Mouse (Mus musculus) embryonic fibroblast, embryonic 13.5 days (primary cell): ENCODE measurements around the gene Fam160b1. TPM values are rescaled to one million over a fixed set of nuclear protein-coding genes. Genes with fewer than 3 reads are reported as not detected.
A peak's percentile ranks its signal among the peaks of the same experiment; 100 is the strongest.

ENCODE experiments used
- H3K27ac ChIP-seq: 2 replicates; pipeline ENCODE4 v1.5.1; 2012; ENCODE audit warnings: low read length, control low read depth, inconsistent platforms; ENCODE audit not compliant: insufficient read depth
- H3K4me1 ChIP-seq: 2 replicates; pipeline ENCODE4 v1.6.1; 2011; ENCODE audit warnings: low read length; ENCODE audit not compliant: control insufficient read depth, insufficient read depth
- H3K4me3 ChIP-seq: 2 replicates; pipeline ENCODE4 v1.5.1; 2011; ENCODE audit warnings: mild to moderate bottlenecking, control low read depth, low read length; ENCODE audit not compliant: insufficient read depth
- CTCF ChIP-seq: IDR thresholded peaks from 2 replicates; pipeline ENCODE4 v1.5.1; 2011; ENCODE audit warnings: mild to moderate bottlenecking, control low read depth, low read length, moderate library complexity, borderline replicate concordance; ENCODE audit not compliant: insufficient read depth
- POLR2A ChIP-seq: IDR thresholded peaks from 2 replicates; pipeline ENCODE4 v1.6.1; 2011; ENCODE audit warnings: low read depth, mild to moderate bottlenecking, control low read depth, low read length, moderate library complexity
- polyA plus RNA-seq: library from polyadenylated mRNA; stranded (reverse); fragments of >200 nt; gene quantifications from 2 replicates; pipeline ENCODE4 v1.2.4, GENCODE M21; 2011; ENCODE audit warnings: low read depth; ENCODE audit not compliant: missing spikeins, insufficient read length

Fam160b1 gene
- 23.6 and 24.7 TPM in 2 replicates for polyA plus RNA-seq

- peak within 1 kb of the TSS; percentile 78 for H3K4me3 ChIP-seq
- peak within 1 kb of the TSS; percentile 81 for H3K27ac ChIP-seq
- peaks cover 12% of the 10 kb centered on the region for H3K4me1 ChIP-seq
- peak; percentile 32; the same call in 1 of the 2 replicates for TF ChIP-seq CTCF
- peak; percentile 81 for TF ChIP-seq POLR2A
These were observed at the start of gene Fam160b1 for GRCm38 (mm10) chr19:57360341-57361130. Gene Fam160b1 (plus strand): TSS chr19:57360680.

- TF ChIP-seq CTCF (no peak), POLR2A (no peak)
- H3K4me3 ChIP-seq, result no peak overlapping the region
- H3K27ac ChIP-seq, result no peak overlapping the region
These were observed 47.3 kb upstream of the Fam160b1 start for GRCm38 (mm10) chr19:57313226-57313625.

GRCm38 (mm10) chr19:57313891-57314345 is 46.6 kb upstream of the Fam160b1 start:
- TF ChIP-seq CTCF, result no peak
- no peak for TF ChIP-seq POLR2A
- H3K4me3 ChIP-seq, result no peak overlapping the region
- H3K27ac ChIP-seq, result no peak overlapping the region
- peaks cover 4% of the 10 kb centered on the region for H3K4me1 ChIP-seq

More at GRCm38 (mm10) chr19:57313226-57313625, 47.3 kb upstream of the Fam160b1 start:
- peaks cover 4% of the 10 kb centered on the region for H3K4me1 ChIP-seq

GRCm38 (mm10) chr19:57314346-57315012 is 46.0 kb upstream of the Fam160b1 start, which contains the start of gene Ablim1:
Gene Ablim1 (minus strand): TSS chr19:57314919.
- H3K4me3 ChIP-seq, result peak within 1 kb of the TSS; percentile 29
- H3K27ac ChIP-seq, result no peak within 1 kb of the TSS
- H3K4me1 ChIP-seq, result peaks cover 4% of the 10 kb centered on the region
- no peak for TF ChIP-seq CTCF
- TF ChIP-seq POLR2A, result no peak

- H3K4me3 ChIP-seq, result peak overlapping the region; percentile 29
- no peak for TF ChIP-seq CTCF
- TF ChIP-seq POLR2A, result no peak
- H3K4me1 ChIP-seq, result peaks cover 4% of the 10 kb centered on the region
- no peak overlapping the region for H3K27ac ChIP-seq
These were observed 45.4 kb upstream of the Fam160b1 start for GRCm38 (mm10) chr19:57315013-57315565.

- H3K4me3 ChIP-seq, result no peak overlapping the region
- TF ChIP-seq CTCF (no peak), POLR2A (no peak)
- peaks cover 4% of the 10 kb centered on the region for H3K4me1 ChIP-seq
- no peak overlapping the region for H3K27ac ChIP-seq
These were observed 43.9 kb upstream of the Fam160b1 start for GRCm38 (mm10) chr19:57316597-57316996.

- peaks cover 2% of the 10 kb centered on the region for H3K4me1 ChIP-seq
- TF ChIP-seq CTCF (no peak), POLR2A (no peak)
- no peak overlapping the region for H3K27ac ChIP-seq
- H3K4me3 ChIP-seq, result no peak overlapping the region
These were observed 39.7 kb upstream of the Fam160b1 start for GRCm38 (mm10) chr19:57320656-57321382.

GRCm38 (mm10) chr19:57321839-57322238 is 38.6 kb upstream of the Fam160b1 start:
- TF ChIP-seq POLR2A, result no peak
- no peak for TF ChIP-seq CTCF
- Histone ChIP-seq H3K4me3 (no peak overlapping the region), H3K4me1 (peaks cover 1% of the 10 kb centered on the region), H3K27ac (no peak overlapping the region)

GRCm38 (mm10) chr19:57322491-57322890 is 38.0 kb upstream of the Fam160b1 start:
- Histone ChIP-seq H3K27ac (no peak overlapping the region), H3K4me3 (no peak overlapping the region), H3K4me1 (no peaks in the 10 kb centered on the region)
- TF ChIP-seq POLR2A (no peak), CTCF (no peak)
